Mouse (Mus musculus) intestine, postnatal 0 days (tissue): ENCODE measurements around the gene Tmem97. TPM values are rescaled to one million over a fixed set of nuclear protein-coding genes. Genes with fewer than 3 reads are reported as not detected.

Experiments used
- ATAC-seq: fragments of 200-750 bp; cut with Nextera tagmentation; 2 replicates; pipeline ENCODE4 v1.8.0; 2017; ENCODE audit warnings: mild to moderate bottlenecking, moderate TSS enrichment, moderate library complexity
- H3K27ac ChIP-seq: fragments of 300-500 bp; sonication (generic); 2 replicates; pipeline ENCODE4 v1.5.1; 2014; ENCODE audit warnings: mild to moderate bottlenecking, low read depth, low read length, moderate library complexity
- H3K27me3 ChIP-seq: fragments of 300-500 bp; sonication (generic); replicated peaks from 2 replicates; pipeline ENCODE4 v1.6.1; 2014; ENCODE audit warnings: low read length, mixed read lengths; ENCODE audit not compliant: control insufficient read depth, insufficient read depth
- H3K36me3 ChIP-seq: fragments of 300-500 bp; sonication (generic); 2 replicates; pipeline ENCODE4 v1.6.1; 2014; ENCODE audit warnings: mild to moderate bottlenecking, moderate library complexity; ENCODE audit not compliant: control insufficient read depth, insufficient read depth
- H3K4me1 ChIP-seq: fragments of 300-500 bp; sonication (generic); replicated peaks from 2 replicates; pipeline ENCODE4 v1.6.1; 2014; ENCODE audit warnings: antibody characterized with exemption, low read length, mixed read lengths; ENCODE audit not compliant: control insufficient read depth, insufficient read depth
- H3K4me2 ChIP-seq: fragments of 300-500 bp; sonication (generic); replicated peaks from 2 replicates; pipeline ENCODE4 v1.6.1; 2014; ENCODE audit warnings: low read depth, mild to moderate bottlenecking, moderate library complexity
- H3K4me3 ChIP-seq: fragments of 300-500 bp; sonication (generic); 2 replicates; pipeline ENCODE4 v1.5.1; 2014; ENCODE audit warnings: low read depth, low read length
- H3K9ac ChIP-seq: fragments of 300-500 bp; sonication (generic); 2 replicates; pipeline ENCODE4 v1.6.1; 2014; ENCODE audit warnings: mild to moderate bottlenecking, low read depth, low read length
- H3K9me3 ChIP-seq: fragments of 300-500 bp; sonication (generic); 2 replicates; pipeline ENCODE4 v1.6.1; 2016; ENCODE audit warnings: mixed run types; ENCODE audit not compliant: control insufficient read depth
- CTCF ChIP-seq: sonication (generic); IDR thresholded peaks from 2 replicates; pipeline ENCODE4 v1.5.1; 2016; ENCODE audit warnings: low read depth, mild to moderate bottlenecking, control low read depth, antibody characterized with exemption, moderate library complexity
- WGBS: fragments of 180-500 bp; shearing (Covaris S2); extraction: QIAGEN DNeasy Blood & Tissue Kit; methylation state at CpG from one replicate; pipeline ENCODE4 v1.1.7; 2014; 5-methylcytosine and 5-hydroxymethylcytosine counted together
- polyA plus RNA-seq: library from polyadenylated mRNA; unstranded; fragments of >200 nt; fragmentation: Nextera tagmentation; extraction: Ambion mirVana; gene quantifications from 2 replicates; pipeline ENCODE4 v1.2.1, GENCODE M21; 2015

Gene Tmem97
- polyA plus RNA-seq, 1 experiment from 2014 or later: 83.9 TPM

DNA sequence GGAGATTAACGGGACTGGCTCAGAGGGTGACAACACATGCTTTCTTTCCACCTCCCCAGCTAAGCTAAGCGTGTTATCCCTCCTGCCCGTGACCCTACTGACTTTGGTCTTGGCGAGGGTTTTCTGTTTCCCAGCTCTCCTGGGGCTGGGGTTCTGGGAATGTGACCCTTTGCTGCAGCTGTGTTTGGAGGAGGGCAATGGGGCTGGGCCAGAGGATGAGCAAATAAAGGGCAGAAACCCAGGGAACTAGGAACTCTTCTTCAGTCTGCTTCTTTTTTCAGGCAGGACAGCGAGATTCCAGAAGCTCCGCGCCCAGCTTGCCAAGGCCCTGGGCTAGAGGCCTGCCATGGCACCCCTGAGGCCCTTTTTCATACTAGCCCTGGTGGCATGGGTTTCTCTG, 51.6 kb downstream of the Tmem97 start, which contains the start of gene Vtn:
Gene Vtn (plus strand): TSS at position 88 of the 400 bp plus-strand sequence.
- Histone ChIP-seq H3K4me3 (peak within 1 kb of the TSS; percentile 35), H3K4me1 (no peaks in the 10 kb centered on the region; the same call in 1 of the 2 replicates), H3K27me3 (peaks cover 47% of the 10 kb centered on the region), H3K9ac (no peak within 1 kb of the TSS; the same call in 1 of the 2 replicates), H3K4me2 (peak within 1 kb of the TSS; percentile 68), H3K9me3 (no peaks in the 10 kb centered on the region), H3K36me3 (no peaks in the 10 kb centered on the region), H3K27ac (no peak within 1 kb of the TSS)
- ATAC-seq: no peak
- TF ChIP-seq CTCF: no peak
- 64% methylated on average over 7 of the region's 7 CpGs for WGBS

DNA sequence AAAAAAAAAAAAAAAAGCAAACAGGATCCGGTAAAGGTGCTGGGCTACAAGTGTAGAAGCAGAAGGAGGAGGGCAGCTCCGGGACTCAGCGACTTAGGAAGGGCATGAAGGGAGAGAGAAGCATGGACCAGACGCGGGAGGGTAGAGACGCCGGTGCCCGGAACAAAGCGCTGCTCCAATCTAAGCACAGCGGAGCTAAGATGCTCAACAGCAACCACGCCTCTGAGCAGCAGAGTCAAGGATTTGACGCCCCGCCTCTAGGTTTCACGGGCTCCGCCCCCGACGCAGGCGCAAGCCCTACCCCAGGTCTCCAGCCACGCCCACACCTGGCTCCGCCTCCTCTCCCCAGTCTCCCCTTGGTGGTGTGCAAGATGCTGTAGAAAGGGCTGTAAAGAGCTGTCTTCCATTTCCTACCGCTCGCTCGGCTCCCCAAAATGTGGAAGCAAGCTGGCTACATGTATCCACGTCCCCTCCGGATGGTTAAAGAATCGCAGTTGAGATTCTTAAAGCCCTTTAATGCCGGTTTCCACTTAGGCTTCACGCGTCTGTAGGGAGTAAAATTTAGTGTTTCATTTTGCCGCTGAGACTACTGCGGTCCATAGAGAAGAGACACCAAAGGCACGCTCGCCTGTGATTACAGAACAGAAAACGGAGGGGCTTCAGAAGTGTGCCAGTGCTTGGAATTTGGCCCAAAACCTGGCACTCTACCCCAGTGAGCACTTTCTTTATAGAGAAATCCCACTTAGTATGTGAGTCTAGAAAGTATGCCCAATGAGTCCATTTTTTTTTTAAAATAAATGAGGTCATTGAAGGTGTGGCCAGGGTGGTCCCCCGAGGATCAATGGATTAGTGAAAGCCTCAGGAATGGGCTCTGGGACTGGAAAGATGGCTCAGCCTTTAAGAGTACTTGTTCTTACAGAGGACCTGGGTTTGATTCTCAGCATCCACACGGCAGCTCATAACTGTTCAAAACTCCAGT, 52.7 kb downstream of the Tmem97 start, which contains the start of gene Sarm1:
Gene Sarm1 (minus strand): TSS at position 211 of the 979 bp plus-strand sequence.
- 3% methylated on average over 34 of the region's 36 CpGs for WGBS
- H3K27ac ChIP-seq: no peak within 1 kb of the TSS
- H3K27me3 ChIP-seq: peaks cover 48% of the 10 kb centered on the region
- H3K4me2 ChIP-seq: peak within 1 kb of the TSS; percentile 68
- H3K4me3 ChIP-seq: peak within 1 kb of the TSS; percentile 35
- no peaks in the 10 kb centered on the region; the same call in 1 of the 2 replicates for H3K4me1 ChIP-seq
- peak; percentile 89 for ATAC-seq
- no peak within 1 kb of the TSS; the same call in 1 of the 2 replicates for H3K9ac ChIP-seq
- H3K9me3 ChIP-seq: no peaks in the 10 kb centered on the region
- TF ChIP-seq CTCF: no peak
- no peaks in the 10 kb centered on the region for H3K36me3 ChIP-seq

DNA sequence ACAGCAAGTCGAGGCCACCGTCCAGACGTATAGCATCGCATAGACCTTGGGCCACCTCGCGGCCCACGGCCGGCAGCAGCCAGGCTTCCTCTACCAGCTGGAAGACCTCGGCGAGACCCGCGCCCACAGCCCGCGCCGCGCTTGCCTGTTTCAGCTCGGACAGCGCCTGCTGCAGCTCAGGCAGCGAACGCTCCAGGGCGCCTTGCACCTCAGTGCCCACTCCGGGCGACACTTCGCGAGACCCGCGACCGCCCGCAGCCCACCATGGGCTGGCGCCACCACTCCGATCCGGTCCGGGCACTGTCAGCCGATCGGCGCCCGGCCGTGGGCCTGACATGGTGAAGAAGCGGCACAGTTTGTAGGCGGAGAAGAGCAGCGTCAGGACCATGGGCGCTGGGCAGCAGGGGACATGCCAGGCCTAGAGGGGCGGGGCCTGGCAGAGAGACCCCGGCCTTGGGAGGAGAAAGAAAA, 53.5 kb downstream of the Tmem97 start:
- H3K9me3 ChIP-seq: no peaks in the 10 kb centered on the region
- 0 out of 2 replicates have a peak, but pooled peaks have one; percentile 7 for ATAC-seq
- under 1% methylated on average over 44 of the region's 44 CpGs for WGBS

DNA sequence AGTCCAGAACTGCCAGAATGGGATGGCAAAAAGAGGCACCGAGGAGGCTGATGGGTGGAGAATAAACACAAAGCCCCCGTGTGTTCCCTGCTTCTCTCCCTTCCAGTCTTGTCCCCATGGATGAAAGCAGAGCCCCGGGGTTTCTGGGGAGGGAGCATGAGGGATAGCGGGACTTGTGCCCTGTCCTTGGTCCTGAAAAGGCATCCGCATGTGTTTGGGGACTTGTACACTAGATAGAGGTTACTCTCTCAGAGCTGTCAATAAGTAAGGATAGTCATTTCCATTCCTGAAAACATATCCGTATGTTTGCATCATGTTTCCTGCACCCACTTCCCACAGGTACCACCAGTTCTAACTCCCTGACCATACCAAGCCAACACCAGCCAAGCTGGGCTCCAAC, 54.7 kb downstream of the Tmem97 start:
- no peak for TF ChIP-seq CTCF
- Histone ChIP-seq H3K27me3 (peaks cover 58% of the 10 kb centered on the region), H3K9me3 (no peaks in the 10 kb centered on the region), H3K4me2 (no peak overlapping the region), H3K36me3 (no peaks in the 10 kb centered on the region), H3K4me3 (no peak overlapping the region), H3K4me1 (no peaks in the 10 kb centered on the region; the same call in 1 of the 2 replicates), H3K9ac (no peak overlapping the region), H3K27ac (no peak overlapping the region)
- no peak for ATAC-seq
- 5% methylated on average over 6 of the region's 6 CpGs for WGBS

More for the DNA sequence above, 53.5 kb downstream of the Tmem97 start:
- Histone ChIP-seq H3K27ac (no peak overlapping the region), H3K9ac (no peak overlapping the region), H3K36me3 (no peaks in the 10 kb centered on the region), H3K4me1 (no peaks in the 10 kb centered on the region; the same call in 1 of the 2 replicates), H3K4me2 (peak overlapping the region; percentile 68), H3K27me3 (peaks cover 48% of the 10 kb centered on the region), H3K4me3 (peak overlapping the region; percentile 35)
- 0 out of 2 replicates have a peak, but pooled peaks have one; percentile 7 for TF ChIP-seq CTCF

Other genes starting within 250 kb of the Tmem97 start
- 4.5 and 4.6 TPM in 2 replicates for gene Spag5, start 249.2 kb downstream of the Tmem97 start, polyA plus RNA-seq
- gene Aldoc, start 227.8 kb downstream of the Tmem97 start, polyA plus RNA-seq: 9.3 and 9.4 TPM in 2 replicates
- 58.6 and 60.8 TPM in 2 replicates for gene Pigs, start 222.4 kb downstream of the Tmem97 start, polyA plus RNA-seq
- 26.9 and 28.4 TPM in 2 replicates for gene Unc119, start 207.3 kb downstream of the Tmem97 start, polyA plus RNA-seq
- not detected in 2 replicates for gene Foxn1, start 164.2 kb downstream of the Tmem97 start, polyA plus RNA-seq
- 31.4 and 36.6 TPM in 2 replicates for gene Slc13a2, start 128.6 kb downstream of the Tmem97 start, polyA plus RNA-seq
- gene Slc46a1, start 85.1 kb downstream of the Tmem97 start, polyA plus RNA-seq: 68.7 and 71.6 TPM in 2 replicates
- 0.94 and 1.0 TPM in 2 replicates for gene Sarm1, start 53.0 kb downstream of the Tmem97 start, polyA plus RNA-seq
- gene Vtn, start 51.7 kb downstream of the Tmem97 start, polyA plus RNA-seq: 0.85 and 1.2 TPM in 2 replicates
- gene Sebox, start 47.3 kb downstream of the Tmem97 start, polyA plus RNA-seq: not detected in 2 replicates
- 49.2 and 51.2 TPM in 2 replicates for gene Tmem199, start 38.6 kb downstream of the Tmem97 start, polyA plus RNA-seq
- 65.8 and 67.1 TPM in 2 replicates for gene Poldip2, start 38.6 kb downstream of the Tmem97 start, polyA plus RNA-seq
- gene Tnfaip1, start 14.4 kb downstream of the Tmem97 start, polyA plus RNA-seq: 64.7 and 71.5 TPM in 2 replicates
- 221 and 222 TPM in 2 replicates for gene Ift20, start 14.4 kb downstream of the Tmem97 start, polyA plus RNA-seq
- 14.2 and 15.7 TPM in 2 replicates for gene Nlk, start 146.6 kb upstream of the Tmem97 start, polyA plus RNA-seq
- gene Ccnq, start 201.0 kb upstream of the Tmem97 start, polyA plus RNA-seq: 32.0 and 33.4 TPM in 2 replicates